Mouse (Mus musculus) midbrain, embryonic 10.5 days (tissue): ENCODE data around the gene Med12. TPM values are rescaled to one million over a fixed set of nuclear protein-coding genes. Genes with fewer than 3 reads are reported as not detected.

Source experiments
- polyA plus RNA-seq: library from polyadenylated mRNA; unstranded; fragments of >200 nt; fragmentation: Nextera tagmentation; extraction: Ambion mirVana; gene quantifications from 2 replicates; pipeline ENCODE4 v1.2.1, GENCODE M21; 2016

The Med12 gene
- polyA plus RNA-seq, 1 experiment from 2014 or later, result 30.8 TPM

Other genes starting within 250 kb of the Med12 start
- not detected in 2 replicates for gene Tex11, start 214.4 kb upstream of the Med12 start, polyA plus RNA-seq
- gene Slc7a3, start 188.0 kb upstream of the Med12 start, polyA plus RNA-seq, result 0.50 and 0.86 TPM in 2 replicates
- 63.8 and 68.5 TPM in 2 replicates for gene Snx12, start 51.5 kb upstream of the Med12 start, polyA plus RNA-seq
- 1.1 and 1.7 TPM in 2 replicates for gene Foxo4, start 19.5 kb upstream of the Med12 start, polyA plus RNA-seq
- not detected in 2 replicates for gene Gm614, start 10.0 kb upstream of the Med12 start, polyA plus RNA-seq
- 3.0 and 4.1 TPM in 2 replicates for gene Il2rg, start 5.8 kb upstream of the Med12 start, polyA plus RNA-seq
- not detected in 2 replicates for gene Gm20489, start 5.0 kb upstream of the Med12 start, polyA plus RNA-seq
- gene Nlgn3, start 25.1 kb downstream of the Med12 start, polyA plus RNA-seq, result 7.8 and 15.6 TPM in 2 replicates
- gene Gjb1, start 102.3 kb downstream of the Med12 start, polyA plus RNA-seq, result not detected in 2 replicates
- 16.6 and 22.3 TPM in 2 replicates for gene Zmym3, start 146.8 kb downstream of the Med12 start, polyA plus RNA-seq
- gene Nono, start 155.3 kb downstream of the Med12 start, polyA plus RNA-seq, result 618 and 658 TPM in 2 replicates
- 2.3 and 2.7 TPM in 2 replicates for gene Itgb1bp2, start 175.1 kb downstream of the Med12 start, polyA plus RNA-seq